Mouse (Mus musculus): ENCODE measurements around the gene Timm8a1. TPM values are rescaled to one million over a fixed set of nuclear protein-coding genes. Genes with fewer than 3 reads are reported as not detected.

The Timm8a1 gene
- polyA plus RNA-seq, 1 experiment from 2014 or later = 81.8 TPM

DNA sequence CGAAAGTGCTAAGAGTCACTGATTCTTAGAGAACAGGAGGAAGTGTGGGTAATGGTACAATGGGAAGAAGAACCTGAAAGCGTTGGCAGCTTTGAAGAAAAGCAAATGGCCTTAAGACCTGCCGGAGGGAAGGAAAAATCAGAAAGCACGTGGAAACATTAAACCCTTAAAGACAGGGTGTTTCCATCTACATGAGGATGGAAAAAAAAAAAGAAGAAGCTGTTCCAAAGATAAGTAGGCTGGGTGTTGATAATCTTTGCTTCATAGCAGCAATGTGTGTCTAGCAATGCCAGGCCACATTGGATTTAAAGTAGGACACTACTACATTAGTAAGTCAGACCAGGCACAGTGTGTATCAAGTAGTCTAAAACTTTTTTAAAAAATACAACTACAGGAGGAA is 16.4 kb downstream of the Timm8a1 start:
- DNase-seq (no peak), ATAC-seq (ENCODE audit: insufficient read depth) (no peak)
- Histone ChIP-seq H3K4me2 (no peak overlapping the region), H3K9ac (no peak overlapping the region), H3K4me1 (ENCODE audit: insufficient read depth) (no peaks in the 10 kb centered on the region), H3K36me3 (ENCODE audit: insufficient read depth) (no peaks in the 10 kb centered on the region), H3K4me3 (ENCODE audit: low read depth, low read length) (no peak overlapping the region), H3K27me3 (ENCODE audit: insufficient read depth, low read length) (no peaks in the 10 kb centered on the region), H3K9me3 (ENCODE audit: low read depth, low read length) (no peaks in the 10 kb centered on the region), H3K27ac (ENCODE audit: low read depth) (no peak overlapping the region)
- 75% methylated on average over 4 of the region's 4 CpGs for WGBS
- no peak for TF ChIP-seq CTCF (IDR thresholded peaks at IDR 0.05; ENCODE audit: low read depth)

DNA sequence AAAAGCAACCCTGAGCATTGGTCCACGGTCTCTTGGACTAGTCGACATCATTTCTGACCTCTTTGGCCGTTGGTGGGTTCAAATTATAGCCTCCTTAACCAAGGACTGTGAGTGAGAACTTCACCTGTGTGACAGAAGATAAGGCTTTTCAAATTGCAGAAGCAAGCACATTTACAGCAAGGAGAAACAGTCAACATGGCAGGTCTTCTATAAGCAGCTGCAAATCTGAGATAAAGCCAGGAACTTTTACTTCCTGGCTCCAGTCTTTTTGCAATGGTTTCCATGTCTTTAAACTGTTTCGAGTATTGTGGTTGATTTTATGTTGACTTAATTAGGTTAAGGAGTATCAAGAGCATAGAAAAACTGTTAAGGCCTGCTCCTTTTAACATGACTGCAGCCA is 17.9 kb downstream of the Timm8a1 start:
- ATAC-seq (ENCODE audit: insufficient read depth) (no peak), DNase-seq (no peak)
- no peaks in the 10 kb centered on the region for H3K9me3 ChIP-seq (ENCODE audit: low read depth, low read length)
- no peak overlapping the region for H3K4me3 ChIP-seq (ENCODE audit: low read depth, low read length)
- H3K27me3 ChIP-seq (ENCODE audit: insufficient read depth, low read length) = no peaks in the 10 kb centered on the region
- no peak overlapping the region for H3K9ac ChIP-seq
- no peaks in the 10 kb centered on the region for H3K36me3 ChIP-seq (ENCODE audit: insufficient read depth)
- no peaks in the 10 kb centered on the region for H3K4me1 ChIP-seq (ENCODE audit: insufficient read depth)
- WGBS = 65% methylated on average over 4 of the region's 4 CpGs
- H3K27ac ChIP-seq (ENCODE audit: low read depth) = no peak overlapping the region
- no peak overlapping the region for H3K4me2 ChIP-seq
- TF ChIP-seq CTCF (IDR thresholded peaks at IDR 0.05; ENCODE audit: low read depth) = no peak

- Histone ChIP-seq H3K27ac (ENCODE audit: low read depth) (no peak overlapping the region), H3K4me2 (no peak overlapping the region), H3K36me3 (ENCODE audit: insufficient read depth) (no peaks in the 10 kb centered on the region), H3K9me3 (ENCODE audit: low read depth, low read length) (no peaks in the 10 kb centered on the region), H3K9ac (no peak overlapping the region), H3K27me3 (ENCODE audit: insufficient read depth, low read length) (no peaks in the 10 kb centered on the region), H3K4me1 (ENCODE audit: insufficient read depth) (no peaks in the 10 kb centered on the region), H3K4me3 (ENCODE audit: low read depth, low read length) (no peak overlapping the region)
- TF ChIP-seq CTCF (IDR thresholded peaks at IDR 0.05; ENCODE audit: low read depth) = peak; percentile 65
- ATAC-seq (ENCODE audit: insufficient read depth) (no peak), DNase-seq (peak; percentile 7)
- WGBS = 28% methylated on average over 2 of the region's 2 CpGs
Observed at GRCm38 (mm10) chrX:134509473-134509872, 32.2 kb downstream of the Timm8a1 start.

DNA sequence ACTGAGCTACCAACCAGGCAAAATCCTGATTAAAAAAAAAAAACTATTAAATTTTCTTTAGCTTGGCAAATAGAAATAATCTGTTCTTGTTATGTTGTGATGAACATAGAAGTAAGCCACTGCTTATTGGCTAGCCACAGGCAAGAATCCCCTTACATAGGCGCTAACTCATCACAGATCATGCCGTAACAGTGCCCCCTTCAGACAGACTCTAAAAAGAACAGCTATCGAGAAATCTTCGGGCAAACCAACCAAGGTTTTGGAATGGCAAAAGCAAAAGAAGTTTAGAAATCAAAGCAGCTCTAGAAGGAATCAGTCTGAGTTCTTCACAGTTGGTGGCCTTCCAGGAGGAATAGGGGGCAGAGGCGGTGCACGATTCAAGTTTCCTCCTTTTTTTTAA is 33.7 kb downstream of the Timm8a1 start:
- Histone ChIP-seq H3K27me3 (ENCODE audit: insufficient read depth, low read length) (no peaks in the 10 kb centered on the region), H3K4me1 (ENCODE audit: insufficient read depth) (no peaks in the 10 kb centered on the region), H3K4me2 (no peak overlapping the region), H3K9ac (no peak overlapping the region), H3K9me3 (ENCODE audit: low read depth, low read length) (no peaks in the 10 kb centered on the region), H3K27ac (ENCODE audit: low read depth) (no peak overlapping the region), H3K36me3 (ENCODE audit: insufficient read depth) (no peaks in the 10 kb centered on the region), H3K4me3 (ENCODE audit: low read depth, low read length) (no peak overlapping the region)
- ATAC-seq (ENCODE audit: insufficient read depth) (no peak), DNase-seq (no peak)
- 72% methylated on average over 6 of the region's 6 CpGs for WGBS
- TF ChIP-seq CTCF (IDR thresholded peaks at IDR 0.05; ENCODE audit: low read depth) = no peak

GRCm38 (mm10) chrX:134500651-134501050 is 41.0 kb downstream of the Timm8a1 start:
- no peaks in the 10 kb centered on the region for H3K36me3 ChIP-seq (ENCODE audit: insufficient read depth)
- H3K4me1 ChIP-seq (ENCODE audit: insufficient read depth) = no peaks in the 10 kb centered on the region
- TF ChIP-seq CTCF (IDR thresholded peaks at IDR 0.05; ENCODE audit: low read depth) = no peak
- ATAC-seq (ENCODE audit: insufficient read depth) (no peak), DNase-seq (no peak)
- no peaks in the 10 kb centered on the region for H3K27me3 ChIP-seq (ENCODE audit: insufficient read depth, low read length)
- no peak overlapping the region for H3K4me3 ChIP-seq (ENCODE audit: low read depth, low read length)
- H3K9ac ChIP-seq = no peak overlapping the region
- H3K4me2 ChIP-seq = no peak overlapping the region
- no peaks in the 10 kb centered on the region for H3K9me3 ChIP-seq (ENCODE audit: low read depth, low read length)
- WGBS = 82% methylated on average over 8 of the region's 8 CpGs
- H3K27ac ChIP-seq (ENCODE audit: low read depth) = no peak overlapping the region

Other genes starting within 250 kb of the Timm8a1 start
- gene Tmem35a, start 246.6 kb downstream of the Timm8a1 start, polyA plus RNA-seq (2014; fragmentation: Nextera tagmentation; extraction: Ambion mirVana) = 3.7 and 4.0 TPM in 2 replicates
- 45.5 and 46.1 TPM in 2 replicates for gene Cenpi, start 233.8 kb downstream of the Timm8a1 start, polyA plus RNA-seq (2014; fragmentation: Nextera tagmentation; extraction: Ambion mirVana)
- 0.99 and 2.3 TPM in 2 replicates for gene Drp2, start 137.3 kb downstream of the Timm8a1 start, polyA plus RNA-seq (2014; fragmentation: Nextera tagmentation; extraction: Ambion mirVana)
- not detected in 2 replicates for gene Taf7l, start 65.4 kb downstream of the Timm8a1 start, polyA plus RNA-seq (2014; fragmentation: Nextera tagmentation; extraction: Ambion mirVana)
- gene Btk, start 41.7 kb upstream of the Timm8a1 start, polyA plus RNA-seq (2014; fragmentation: Nextera tagmentation; extraction: Ambion mirVana) = 0.84 and 1.2 TPM in 2 replicates
- gene Rpl36a, start 43.8 kb upstream of the Timm8a1 start, polyA plus RNA-seq (2014; fragmentation: Nextera tagmentation; extraction: Ambion mirVana) = 491 and 582 TPM in 2 replicates
- 3.0 and 5.1 TPM in 2 replicates for gene Gla, start 59.3 kb upstream of the Timm8a1 start, polyA plus RNA-seq (2014; fragmentation: Nextera tagmentation; extraction: Ambion mirVana)
- gene Hnrnph2, start 59.3 kb upstream of the Timm8a1 start, polyA plus RNA-seq (2014; fragmentation: Nextera tagmentation; extraction: Ambion mirVana) = 112 TPM in 2 replicates
- gene Armcx4, start 144.7 kb upstream of the Timm8a1 start, polyA plus RNA-seq (2014; fragmentation: Nextera tagmentation; extraction: Ambion mirVana) = 6.3 and 6.9 TPM in 2 replicates
- 35.7 and 36.6 TPM in 2 replicates for gene Armcx1, start 176.1 kb upstream of the Timm8a1 start, polyA plus RNA-seq (2014; fragmentation: Nextera tagmentation; extraction: Ambion mirVana)
- gene Armcx6, start 209.6 kb upstream of the Timm8a1 start, polyA plus RNA-seq (2014; fragmentation: Nextera tagmentation; extraction: Ambion mirVana) = 19.5 and 22.1 TPM in 2 replicates
- gene Armcx3, start 214.7 kb upstream of the Timm8a1 start, polyA plus RNA-seq (2014; fragmentation: Nextera tagmentation; extraction: Ambion mirVana) = 69.7 and 75.8 TPM in 2 replicates

Measured in lung, embryonic 14.5 days (tissue).